Mouse (Mus musculus): ENCODE data around the gene Dpp9.

DNA sequence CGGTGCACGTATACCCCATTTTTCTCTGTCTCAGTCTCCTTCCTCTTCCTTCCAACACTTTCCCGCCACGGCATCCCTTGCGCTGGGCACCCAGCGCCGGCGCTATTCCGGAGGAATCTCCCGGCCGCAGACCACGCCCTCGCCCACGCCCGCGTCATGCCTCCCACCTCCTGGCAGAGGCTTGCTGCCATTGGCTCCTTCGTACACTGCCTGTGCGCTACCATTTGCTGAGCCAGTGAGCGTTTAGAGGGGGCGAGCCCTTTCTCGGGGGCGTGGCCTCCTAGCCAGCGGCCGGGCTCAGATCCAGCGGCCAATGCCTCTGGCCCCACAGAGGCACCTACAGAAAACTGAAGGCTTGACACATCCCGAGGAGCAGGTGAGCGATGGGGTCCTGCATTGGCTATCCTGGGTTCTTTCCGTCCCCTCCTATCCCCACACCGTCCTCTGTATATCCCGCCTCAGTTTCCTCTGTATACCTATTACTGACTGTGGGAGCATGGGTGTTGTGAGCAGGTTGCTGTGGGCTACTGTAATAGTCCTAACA is 56.4 kb downstream of the Dpp9 start, which contains the start of gene Tnfaip8l1:
- no peak; the same call in 1 of the 2 replicates for TF ChIP-seq POLR2A (IDR thresholded peaks at IDR 0.05; ENCODE audit: extremely low read depth, insufficient read depth, low read length)
- TF ChIP-seq CTCF (IDR thresholded peaks at IDR 0.05; ENCODE audit: extremely low read depth, insufficient read depth, low read length): no peak
